Mouse (Mus musculus) 3134 (cell line): ENCODE results near the gene Kyat3.
"Not testable (repeated sequence)": the region's sequence is repeated elsewhere in the genome, so short reads cannot be mapped to it uniquely, and the experiment has no call there.

Source experiments
- DNase-seq: peaks from one replicate; pipeline ENCODE4 v3.0.0-alpha.2; 2011; ENCODE audit warnings: low spot score; ENCODE audit not compliant: insufficient read length; ENCODE audit errors: extremely low read depth

The Kyat3 gene

GRCm38 (mm10) chr3:142700442-142701322 lies at the start of gene Kyat3:
Kyat3 (plus strand) TSS chr3:142701051.
- DNase-seq, result peak; percentile 93

- DNase-seq, result no peak
These were observed 36.1 kb upstream of the Kyat3 start for GRCm38 (mm10) chr3:142664723-142665122.

GRCm38 (mm10) chr3:142674607-142675006 lies 26.2 kb upstream of the Kyat3 start:
- no peak for DNase-seq

- DNase-seq, result no peak
These were observed 12.9 kb upstream of the Kyat3 start for GRCm38 (mm10) chr3:142687939-142688338.

- no peak for DNase-seq
These were observed 12.5 kb upstream of the Kyat3 start for GRCm38 (mm10) chr3:142688353-142688752.

- DNase-seq, result no peak
These were observed 4.3 kb upstream of the Kyat3 start for GRCm38 (mm10) chr3:142696517-142696916.

- no peak for DNase-seq
These were observed 647 bp downstream of the Kyat3 start for GRCm38 (mm10) chr3:142701407-142701989.

GRCm38 (mm10) chr3:142706581-142707444 lies 6.0 kb downstream of the Kyat3 start:
- no peak for DNase-seq

- DNase-seq, result not testable (repeated sequence)
These were observed 7.5 kb downstream of the Kyat3 start for GRCm38 (mm10) chr3:142708181-142708848.

GRCm38 (mm10) chr3:142708849-142709419 lies 8.1 kb downstream of the Kyat3 start:
- peak; percentile 12 for DNase-seq

GRCm38 (mm10) chr3:142710360-142711007 lies 9.6 kb downstream of the Kyat3 start:
- no peak for DNase-seq

- DNase-seq, result no peak
These were observed 10.5 kb downstream of the Kyat3 start for GRCm38 (mm10) chr3:142711372-142711771.

GRCm38 (mm10) chr3:142712401-142713040 lies 11.7 kb downstream of the Kyat3 start:
- not testable (repeated sequence) for DNase-seq

GRCm38 (mm10) chr3:142725481-142725880 lies 24.6 kb downstream of the Kyat3 start:
- DNase-seq, result no peak

GRCm38 (mm10) chr3:142725969-142726672 lies 25.3 kb downstream of the Kyat3 start:
- DNase-seq, result no peak

GRCm38 (mm10) chr3:142734291-142734690 lies 33.4 kb downstream of the Kyat3 start:
- DNase-seq, result no peak

- DNase-seq, result no peak
These were observed 40.0 kb downstream of the Kyat3 start for GRCm38 (mm10) chr3:142740896-142741295.
